Mouse (Mus musculus) layer of hippocampus, postnatal 36 days (tissue): Measurements from ENCODE around the gene Olfr1012. TPM values are rescaled to one million over a fixed set of nuclear protein-coding genes. Genes with fewer than 3 reads are reported as not detected.
"Not testable (repeated sequence)": the region's sequence is repeated elsewhere in the genome, so short reads cannot be mapped to it uniquely, and the experiment has no call there.

Experiments
- DNase-seq, 2 experiments: peaks; one replicate each; pipeline ENCODE4 v3.0.0; 2022
- total RNA-seq, 2 experiments: library from RNA; stranded (reverse); gene quantifications; 2 replicates each; pipeline ENCODE4 v1.2.3; 2021

Olfr1012 gene
- total RNA-seq = not detected

DNA sequence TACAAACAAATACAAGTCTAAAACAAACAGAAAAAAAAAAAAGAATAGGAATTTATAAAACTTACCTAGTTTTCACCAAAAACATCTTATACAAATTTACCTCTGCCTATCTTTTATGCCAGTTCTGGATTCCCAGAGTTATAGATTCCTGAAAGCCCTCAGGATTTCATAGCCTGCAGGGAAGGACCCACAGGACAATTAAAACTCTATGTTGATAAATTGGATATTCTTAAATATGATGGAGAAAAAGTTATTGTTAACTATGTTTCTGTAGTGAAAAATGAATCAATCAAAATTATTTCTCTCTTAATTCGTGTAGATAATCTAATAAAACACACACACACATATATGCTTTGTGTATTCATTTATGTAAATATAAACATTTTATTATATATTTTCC, at the start of gene Olfr1012:
TSS of gene Olfr1012 (minus strand) at position 101 of the 400 bp plus-strand sequence.
- no peak for DNase-seq

GRCm38 (mm10) chr2:85804501-85804900, 41.9 kb upstream of the Olfr1012 start:
- DNase-seq = no peak

DNA sequence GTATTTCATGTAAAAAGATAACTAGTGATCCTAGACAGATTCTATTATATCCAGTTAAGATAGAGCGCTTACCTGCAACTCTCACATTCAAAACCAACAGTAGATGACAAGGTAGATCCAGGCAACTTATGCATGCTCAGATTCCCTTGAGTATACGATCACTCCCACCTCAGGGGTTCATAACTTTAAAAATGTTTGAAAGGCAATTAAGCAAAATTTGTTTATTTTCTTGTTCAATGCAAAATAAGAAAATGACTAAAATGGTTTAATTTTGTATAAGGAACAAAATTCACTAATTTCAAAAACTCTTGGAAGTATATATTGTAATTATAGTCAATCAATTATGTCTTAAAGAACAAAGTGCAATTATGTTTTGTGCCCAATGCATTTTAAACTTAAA, 39.9 kb upstream of the Olfr1012 start, which contains the start of gene Olfr1016:
TSS of gene Olfr1016 (minus strand) at position 101 of the 400 bp plus-strand sequence.
- no peak for DNase-seq

DNA sequence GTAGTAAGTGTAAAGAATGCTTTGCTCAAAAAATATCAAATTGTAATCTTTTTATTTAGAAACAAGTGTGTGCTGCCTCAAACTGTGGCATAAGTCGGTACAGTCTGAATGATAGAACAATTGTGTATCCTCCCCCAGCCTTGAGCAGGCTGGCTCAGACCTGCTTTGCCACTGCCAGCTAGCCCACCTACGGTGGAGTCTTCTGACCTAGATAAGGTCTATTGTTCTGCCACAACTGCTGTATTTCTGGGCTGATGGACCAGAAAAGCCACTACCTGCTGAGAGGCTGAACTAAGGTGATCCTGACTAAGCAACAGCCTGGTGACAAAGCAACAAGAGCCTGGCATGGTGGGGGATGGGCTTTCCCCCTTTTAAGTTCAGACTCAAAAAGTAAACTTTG, 29.8 kb upstream of the Olfr1012 start:
- no peak for DNase-seq

GRCm38 (mm10) chr2:85781717-85782116, 19.2 kb upstream of the Olfr1012 start, which contains the start of gene Olfr1015:
TSS of gene Olfr1015 (plus strand) at chr2:85782017.
- DNase-seq = no peak

- DNase-seq = no peak
Measured at GRCm38 (mm10) chr2:85772413-85772812, 9.8 kb upstream of the Olfr1012 start, which contains the start of gene Olfr1014. TSS of gene Olfr1014 (plus strand) at chr2:85772713.

GRCm38 (mm10) chr2:85766798-85767197, 4.2 kb upstream of the Olfr1012 start, which contains the start of gene Olfr1013:
TSS of gene Olfr1013 (plus strand) at chr2:85767098.
- no peak for DNase-seq

GRCm38 (mm10) chr2:85753822-85754221, 8.7 kb downstream of the Olfr1012 start:
- DNase-seq = no peak

- peak in 1 of 2 experiments; percentile 1 for DNase-seq
Measured at GRCm38 (mm10) chr2:85725793-85726192, 36.8 kb downstream of the Olfr1012 start.

- no peak for DNase-seq
Measured at GRCm38 (mm10) chr2:85715119-85715518, 47.4 kb downstream of the Olfr1012 start, which contains the start of gene Olfr1009. TSS of gene Olfr1009 (plus strand) at chr2:85715419.

DNA sequence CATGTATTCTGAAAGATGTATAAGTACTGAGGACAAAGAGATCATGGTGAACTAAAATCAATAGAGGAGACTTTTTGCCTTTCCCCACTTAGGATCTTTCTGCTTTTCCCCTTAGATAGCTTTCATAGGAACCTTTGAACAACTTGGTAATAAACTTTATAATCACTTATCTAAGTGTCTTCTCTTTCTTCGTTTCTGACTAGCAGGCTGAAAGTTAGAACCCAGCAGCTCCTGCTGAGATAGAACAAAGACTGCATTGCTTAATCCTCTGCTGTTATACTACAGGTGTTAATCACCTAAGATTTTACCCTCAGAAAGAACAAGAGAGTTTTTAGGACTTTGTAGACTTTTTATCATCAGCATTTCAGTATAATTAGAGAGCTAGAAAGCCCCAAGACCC, 51.4 kb downstream of the Olfr1012 start:
- DNase-seq = no peak

- DNase-seq = not testable (repeated sequence)
Measured at GRCm38 (mm10) chr2:85710680-85711079, 51.9 kb downstream of the Olfr1012 start.

Other genes with a start within 250 kb of the Olfr1012 start
- gene 4833423E24Rik, start 243.7 kb downstream of the Olfr1012 start, total RNA-seq = under 1 TPM in 1 of 2 experiments, not detected in 1; 0.25 TPM
- not detected for gene Olfr996, start 183.6 kb downstream of the Olfr1012 start, total RNA-seq
- gene Olfr998, start 173.8 kb downstream of the Olfr1012 start, total RNA-seq = not detected
- gene Olfr1000, start 150.9 kb downstream of the Olfr1012 start, total RNA-seq = not detected
- gene Olfr1002, start 112.1 kb downstream of the Olfr1012 start, total RNA-seq = not detected
- gene Olfr154, start 98.3 kb downstream of the Olfr1012 start, total RNA-seq = not detected
- not detected for gene Olfr1006, start 84.0 kb downstream of the Olfr1012 start, total RNA-seq
- not detected for gene Olfr1008, start 73.3 kb downstream of the Olfr1012 start, total RNA-seq
- not detected for gene Olfr1009, start 47.3 kb downstream of the Olfr1012 start, total RNA-seq
- not detected for gene Olfr1013, start 4.3 kb upstream of the Olfr1012 start, total RNA-seq
- not detected for gene Olfr1014, start 9.9 kb upstream of the Olfr1012 start, total RNA-seq
- gene Olfr1015, start 19.3 kb upstream of the Olfr1012 start, total RNA-seq = not detected
- gene Olfr1016, start 39.8 kb upstream of the Olfr1012 start, total RNA-seq = not detected
- gene Olfr1018, start 55.7 kb upstream of the Olfr1012 start, total RNA-seq = not detected
- gene Olfr1019, start 82.7 kb upstream of the Olfr1012 start, total RNA-seq = not detected
- not detected for gene Olfr1020, start 84.3 kb upstream of the Olfr1012 start, total RNA-seq
- not detected for gene Olfr1022, start 105.8 kb upstream of the Olfr1012 start, total RNA-seq
- gene Olfr1023, start 122.9 kb upstream of the Olfr1012 start, total RNA-seq = not detected
- gene Olfr1024, start 142.3 kb upstream of the Olfr1012 start, total RNA-seq = not detected
- gene Olfr1025-ps1, start 152.4 kb upstream of the Olfr1012 start, total RNA-seq = not detected
- gene Olfr1026, start 158.8 kb upstream of the Olfr1012 start, total RNA-seq = not detected
- gene Olfr1028, start 187.7 kb upstream of the Olfr1012 start, total RNA-seq = not detected
- not detected for gene Olfr1029, start 211.1 kb upstream of the Olfr1012 start, total RNA-seq
- gene Olfr1030, start 216.5 kb upstream of the Olfr1012 start, total RNA-seq = not detected
- not detected for gene Olfr1031, start 227.5 kb upstream of the Olfr1012 start, total RNA-seq
- gene Olfr1032, start 242.8 kb upstream of the Olfr1012 start, total RNA-seq = not detected